Mouse (Mus musculus): ENCODE data around the gene Lmo2.
"Not testable (repeated sequence)": the region's sequence is repeated elsewhere in the genome, so short reads cannot be mapped to it uniquely, and the experiment has no call there.

Lmo2 gene

DNA sequence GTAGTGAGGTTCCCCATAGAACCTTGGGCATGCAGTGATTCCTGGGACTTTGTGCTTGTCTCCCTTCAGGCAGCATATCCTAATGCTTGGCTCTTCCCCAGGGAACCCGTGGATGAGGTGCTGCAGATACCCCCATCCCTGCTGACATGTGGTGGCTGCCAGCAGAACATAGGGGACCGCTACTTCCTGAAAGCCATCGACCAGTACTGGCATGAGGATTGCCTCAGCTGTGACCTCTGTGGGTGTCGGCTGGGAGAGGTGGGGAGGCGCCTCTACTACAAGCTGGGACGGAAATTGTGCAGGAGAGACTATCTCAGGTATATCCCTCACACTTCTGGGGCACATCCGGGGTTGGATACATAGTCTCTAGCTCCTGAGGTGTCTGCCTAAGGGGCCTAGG lies 18.1 kb downstream of the Lmo2 start:
- in situ Hi-C loops (cut with MboI; ENCODE audit: unreplicated experiment in 2 of 2): loop anchor here in 1 of 2 experiments (25.0 kb wide), 1 partner anchor 264 kb away; no protein-coding TSS in a partner anchor

DNA sequence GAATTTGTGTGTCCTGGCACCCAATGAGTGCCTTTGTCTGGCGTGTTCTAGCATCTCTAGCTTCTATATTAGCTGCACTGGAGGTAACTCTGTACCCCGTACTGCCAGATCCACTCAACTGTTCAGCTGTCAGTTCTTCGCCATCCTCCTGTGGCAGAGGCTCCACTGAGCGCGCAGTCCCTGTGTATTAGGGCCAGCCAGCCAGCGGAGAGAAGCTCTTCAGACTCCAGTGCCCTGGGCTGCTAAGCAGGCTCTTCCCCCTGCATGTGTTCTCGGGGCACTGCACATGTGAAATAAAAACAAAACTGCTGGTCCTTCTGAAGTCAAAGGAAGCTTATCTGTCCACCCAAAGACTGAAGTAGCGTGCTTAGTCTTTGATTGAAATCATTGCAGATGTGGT lies 19.4 kb downstream of the Lmo2 start:
- in situ Hi-C loops (cut with MboI; ENCODE audit: unreplicated experiment in 2 of 2): loop anchor here in 1 of 2 experiments (25.0 kb wide), 1 partner anchor 265 kb away; no protein-coding TSS in a partner anchor

DNA sequence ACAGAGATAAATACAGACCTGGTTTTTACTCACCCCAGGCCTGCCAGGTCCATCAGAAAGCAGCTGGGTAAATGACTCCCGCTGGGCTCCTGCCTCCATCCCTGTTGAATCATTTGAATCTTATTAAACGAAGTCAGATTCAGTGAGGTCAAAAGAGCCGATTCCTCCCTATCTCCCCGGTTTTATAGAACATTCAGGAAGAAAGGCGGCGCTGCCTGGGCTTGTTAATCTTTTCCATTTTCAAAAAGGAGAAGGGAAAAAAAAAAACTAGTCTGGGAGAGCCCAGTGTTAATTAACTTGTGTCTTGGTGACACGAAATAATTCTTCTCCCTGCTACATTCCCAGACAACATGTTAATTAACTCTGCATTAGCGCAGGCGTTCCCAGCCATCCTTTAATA lies 19.9 kb downstream of the Lmo2 start:
- in situ Hi-C loops (cut with MboI; ENCODE audit: unreplicated experiment in 2 of 2): loop anchor here in 1 of 2 experiments (25.0 kb wide), 1 partner anchor 265 kb away; no protein-coding TSS in a partner anchor

DNA sequence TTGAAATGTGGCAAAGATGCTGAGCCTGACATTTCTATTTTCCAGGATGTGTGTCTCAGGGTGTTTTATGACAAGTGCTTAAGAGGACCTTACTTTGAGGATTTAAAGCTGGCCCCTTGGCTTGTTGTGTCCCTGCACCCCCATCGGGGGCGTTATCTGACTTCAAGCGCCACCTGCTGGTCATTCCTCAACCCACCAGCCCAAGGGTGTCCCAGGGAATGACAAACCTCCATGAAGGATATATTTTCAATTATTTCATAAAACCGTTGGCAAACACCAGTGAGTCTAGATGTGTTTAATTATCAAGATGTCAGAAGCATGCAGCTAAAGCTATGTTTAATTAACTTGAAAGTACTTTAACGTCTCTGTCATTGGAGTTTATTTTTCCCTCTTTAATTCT lies 24.5 kb downstream of the Lmo2 start:
- in situ Hi-C loops (cut with MboI; ENCODE audit: unreplicated experiment in 2 of 2): loop anchor here (5.0 to 25.0 kb wide), 4 partner anchors 110 to 530 kb away; no protein-coding TSS in a partner anchor

DNA sequence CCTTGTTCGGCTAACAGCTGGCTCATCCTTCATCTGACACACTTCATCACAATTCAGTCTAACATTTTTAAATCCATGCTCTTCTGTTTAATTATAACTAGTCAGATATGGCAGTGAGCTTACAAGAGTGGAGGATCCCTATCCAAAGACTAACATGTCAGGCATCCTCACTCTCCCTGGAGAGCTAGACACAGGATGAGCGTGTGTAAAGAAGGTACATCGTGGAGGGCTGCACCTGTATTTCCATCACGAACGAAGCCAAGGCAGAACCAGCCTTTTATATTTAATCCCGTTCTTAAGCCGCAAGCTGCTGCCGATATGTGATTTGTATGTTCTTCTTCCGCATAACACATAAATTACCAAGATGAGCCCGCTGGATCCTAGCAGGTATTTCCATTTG lies 25.4 kb downstream of the Lmo2 start:
- in situ Hi-C loops (cut with MboI; ENCODE audit: unreplicated experiment in 2 of 2): loop anchor here (5.0 to 25.0 kb wide), 4 partner anchors 111 to 531 kb away; no protein-coding TSS in a partner anchor

DNA sequence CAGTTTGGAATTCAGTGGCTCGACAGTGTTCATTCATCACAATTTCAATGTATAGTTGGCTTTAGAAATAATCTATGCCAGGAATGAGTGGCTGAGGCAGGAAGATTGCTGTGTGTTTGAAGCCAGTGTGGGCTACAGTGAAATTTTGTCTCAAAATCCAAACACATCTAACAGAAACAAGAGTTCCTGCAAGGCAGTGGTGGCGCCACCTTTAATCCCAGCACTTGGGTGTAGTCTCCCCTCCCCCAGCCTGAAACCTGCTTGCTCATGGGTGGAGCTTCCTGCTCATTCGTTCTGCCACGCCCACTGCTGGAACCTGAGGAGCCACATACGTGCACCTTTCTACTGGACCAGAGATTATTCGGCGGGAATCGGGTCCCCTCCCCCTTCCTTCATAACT lies 29.8 kb downstream of the Lmo2 start:
- in situ Hi-C loops (cut with MboI; ENCODE audit: unreplicated experiment in 2 of 2): loop anchor here in 1 of 2 experiments (25.0 kb wide), 1 partner anchor 275 kb away; no protein-coding TSS in a partner anchor

DNA sequence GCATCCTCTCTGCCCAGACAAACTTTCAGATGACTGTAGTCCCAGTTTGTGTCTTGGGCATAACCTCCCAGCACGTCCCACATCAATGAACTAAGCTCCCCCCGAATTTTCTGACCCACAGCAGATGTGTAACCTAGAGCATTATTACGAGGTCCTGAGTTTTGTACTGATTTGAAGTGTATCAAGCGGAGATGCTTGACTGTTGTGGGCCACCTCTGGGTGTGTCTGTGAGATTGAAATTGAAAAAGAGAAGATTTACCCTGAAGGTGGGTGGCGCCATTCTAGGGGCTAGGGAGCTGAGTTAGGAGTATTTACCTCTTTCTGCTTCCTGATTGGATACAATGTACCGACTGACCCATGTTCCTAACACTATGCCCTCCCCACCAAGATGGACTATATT lies 31.9 kb downstream of the Lmo2 start:
- in situ Hi-C loops (cut with MboI; ENCODE audit: unreplicated experiment in 2 of 2): loop anchor here (10.0 to 25.0 kb wide), 3 partner anchors 245 to 545 kb away; no protein-coding TSS in a partner anchor

DNA sequence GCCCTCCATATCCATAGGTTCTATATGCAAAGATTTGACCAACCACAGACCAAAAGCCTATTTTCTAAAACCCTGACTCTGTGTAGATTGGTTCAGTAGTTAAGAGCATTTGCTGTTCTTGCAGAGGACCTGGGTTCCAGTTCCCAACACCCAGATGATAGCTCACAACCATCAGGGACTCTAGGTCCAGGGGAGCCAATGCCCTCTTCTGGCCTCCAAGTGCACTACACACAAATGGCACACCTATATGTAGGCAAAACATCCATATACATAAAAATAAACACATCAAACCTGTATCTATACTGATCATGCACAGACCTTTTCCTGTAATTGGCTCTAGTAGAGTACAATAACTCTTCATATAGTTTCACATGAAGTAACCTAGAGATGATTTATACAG lies 33.5 kb downstream of the Lmo2 start:
- in situ Hi-C loops (cut with MboI; ENCODE audit: unreplicated experiment in 2 of 2): loop anchor here (10.0 to 25.0 kb wide), 3 partner anchors 247 to 547 kb away; no protein-coding TSS in a partner anchor

DNA sequence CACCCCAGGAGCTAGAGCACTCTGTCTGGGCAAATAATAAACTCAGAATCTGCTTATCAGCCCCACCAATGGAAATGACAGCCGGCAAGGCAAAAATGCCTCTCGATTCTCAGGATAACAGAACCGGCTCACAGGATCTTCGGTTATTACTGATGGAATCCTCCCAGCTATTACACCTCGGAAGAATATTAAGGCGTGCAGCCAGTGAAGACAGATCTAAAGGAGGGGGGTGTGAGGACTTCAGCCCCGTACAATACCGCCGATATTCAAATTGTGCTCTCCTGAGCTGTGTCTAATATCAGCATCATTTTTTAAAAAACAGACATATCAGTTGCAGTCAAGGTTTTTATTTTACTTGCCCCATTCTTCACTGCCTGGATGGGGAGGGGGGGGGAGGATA lies 34.4 kb downstream of the Lmo2 start:
- in situ Hi-C loops (cut with MboI; ENCODE audit: unreplicated experiment in 2 of 2): loop anchor here (10.0 to 25.0 kb wide), 3 partner anchors 247 to 547 kb away; no protein-coding TSS in a partner anchor

DNA sequence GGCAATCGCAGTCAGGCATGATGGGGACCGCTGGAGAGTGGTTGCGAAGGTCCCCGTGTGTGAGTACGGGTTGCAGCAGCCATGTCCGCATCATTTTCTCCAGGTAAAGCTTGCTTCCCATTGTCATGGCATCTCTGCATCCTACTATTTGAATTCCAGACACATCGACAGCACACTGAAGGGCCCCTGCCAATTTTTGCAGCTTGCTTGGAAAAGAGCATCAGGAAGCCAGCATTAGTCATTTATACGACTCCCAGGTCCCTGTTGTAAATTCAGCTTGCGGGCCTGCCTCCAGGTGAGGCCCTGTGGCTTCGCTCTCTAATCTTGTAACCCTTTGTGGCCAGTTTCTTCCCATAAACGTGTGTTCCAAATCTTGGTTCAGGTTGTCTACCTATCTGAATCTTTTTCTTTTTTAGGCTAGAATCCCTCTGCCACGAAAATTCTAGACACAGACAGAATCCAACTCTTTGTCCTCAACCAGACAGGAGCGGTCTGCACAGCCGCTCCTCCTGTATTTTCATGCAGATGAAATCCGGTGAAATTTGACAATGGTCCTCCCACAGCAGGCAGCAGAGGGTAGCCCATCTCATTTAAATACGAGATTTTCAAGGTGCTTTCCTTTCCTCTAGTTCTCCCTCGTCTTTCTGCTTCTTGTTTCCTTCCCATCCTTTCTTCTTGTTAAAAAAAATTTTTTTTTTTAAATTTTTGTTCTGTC lies 35.0 kb downstream of the Lmo2 start:
- in situ Hi-C loops (cut with MboI; ENCODE audit: unreplicated experiment in 2 of 2): loop anchor here (10.0 to 25.0 kb wide), 3 partner anchors 248 to 548 kb away; no protein-coding TSS in a partner anchor

DNA sequence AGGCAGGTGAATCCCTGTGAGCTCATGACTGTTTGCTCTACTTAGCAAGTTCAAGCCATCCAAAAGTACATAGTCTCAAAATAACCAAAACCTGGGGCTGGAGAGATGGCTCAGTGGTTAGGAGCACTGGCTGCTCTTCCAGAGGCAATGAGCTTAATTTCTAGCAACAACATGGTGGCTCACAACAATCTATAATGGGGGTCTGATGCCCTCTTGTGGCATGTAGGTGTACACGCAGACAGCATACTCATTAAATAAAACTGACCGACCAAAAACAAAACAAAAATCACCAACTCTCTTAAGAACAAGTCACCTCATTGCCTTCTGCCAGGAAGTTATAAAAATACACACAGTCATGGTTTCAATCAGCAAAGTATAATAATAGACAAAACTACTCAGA lies 43.3 kb downstream of the Lmo2 start:
- in situ Hi-C loops (cut with MboI; ENCODE audit: unreplicated experiment in 2 of 2): no loop called here

DNA sequence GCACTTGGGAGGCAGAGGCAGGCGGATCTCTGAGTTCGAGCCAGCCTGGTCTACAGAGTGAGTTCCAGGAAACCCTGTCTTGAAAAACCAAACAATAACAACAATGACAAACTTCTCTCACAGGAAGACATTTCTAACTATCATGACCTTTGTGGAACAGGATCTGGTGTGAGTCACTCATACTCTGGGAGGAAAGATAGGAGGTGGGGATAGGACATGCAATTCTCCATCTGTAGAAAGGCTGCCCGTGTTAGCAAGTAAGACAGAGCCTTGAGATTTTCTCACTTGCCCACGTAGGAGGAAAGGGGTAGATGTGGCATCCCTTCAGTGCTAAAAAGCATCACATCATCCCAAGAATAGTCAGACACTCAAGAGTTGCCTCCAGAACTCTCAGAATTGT lies 44.1 kb downstream of the Lmo2 start:
- in situ Hi-C loops (cut with MboI; ENCODE audit: unreplicated experiment in 2 of 2): no loop called here

DNA sequence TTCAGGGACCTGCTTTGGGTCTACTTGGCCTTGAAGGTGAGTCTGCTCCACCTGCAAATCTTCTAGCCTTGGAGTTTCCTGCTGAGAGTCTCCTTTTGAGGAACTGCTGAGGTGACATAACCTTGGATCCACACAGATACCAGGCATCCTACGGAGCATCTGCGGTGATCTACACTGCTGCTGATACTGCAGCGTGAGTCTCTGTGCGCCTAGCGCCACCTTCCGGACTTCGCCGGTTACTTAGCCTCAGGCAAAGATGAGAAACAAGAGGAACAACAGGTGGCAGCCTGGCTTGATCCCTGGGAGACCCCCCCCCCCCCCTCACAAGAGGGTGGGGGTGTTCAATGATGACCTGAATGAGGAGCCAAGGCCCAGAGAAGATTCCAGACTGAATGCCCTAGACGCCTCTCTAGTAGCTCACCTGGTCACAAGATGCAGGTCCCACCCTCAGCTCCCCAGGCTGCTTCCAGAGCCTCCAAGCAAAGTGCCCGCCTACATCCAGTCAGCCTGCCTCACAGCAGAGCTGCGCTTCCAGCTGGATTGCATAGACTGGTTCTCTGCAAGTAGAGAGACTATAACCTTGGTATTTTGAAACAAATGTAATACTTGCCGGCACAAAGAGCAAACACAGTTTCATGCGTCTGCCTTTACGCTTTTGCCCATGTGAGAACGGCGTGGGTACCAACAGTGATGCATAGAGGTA lies 45.1 kb downstream of the Lmo2 start:
- in situ Hi-C loops (cut with MboI; ENCODE audit: unreplicated experiment in 2 of 2): no loop called here

DNA sequence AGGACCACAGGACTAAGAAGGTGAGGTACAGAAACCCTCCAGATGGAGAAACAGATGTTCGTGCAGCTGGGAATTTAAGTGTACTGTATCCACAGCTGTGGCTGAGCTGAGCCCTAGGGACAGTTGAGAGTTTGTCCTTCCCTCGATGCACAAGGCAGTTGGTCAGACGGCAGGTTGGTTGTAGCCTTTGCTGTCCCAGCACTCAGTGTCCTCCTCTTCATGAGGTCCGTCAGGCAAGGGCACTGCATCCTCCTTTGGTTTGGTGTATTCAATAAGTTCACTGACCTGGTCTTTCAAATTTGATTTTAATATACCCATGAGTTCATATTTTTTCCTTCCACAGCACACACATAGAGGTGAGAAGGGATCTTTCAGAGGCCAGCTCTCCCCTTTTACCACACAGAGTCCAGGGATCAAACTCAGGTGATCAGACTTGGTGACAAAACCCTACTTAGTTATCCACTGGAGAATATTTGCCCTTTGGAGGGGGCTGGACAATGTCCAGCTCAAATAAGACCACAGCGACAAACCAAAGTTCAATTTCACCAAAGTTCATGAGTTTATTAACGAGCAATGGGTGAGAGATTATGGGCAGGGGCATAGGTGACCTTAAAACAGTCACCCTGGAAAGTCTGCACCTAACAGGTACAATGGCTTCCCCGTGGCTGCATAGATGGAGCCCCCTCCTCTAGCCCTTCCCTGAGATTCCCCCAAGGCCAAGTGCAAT lies 50.2 kb downstream of the Lmo2 start:
- in situ Hi-C loops (cut with MboI; ENCODE audit: unreplicated experiment in 2 of 2): no loop called here

DNA sequence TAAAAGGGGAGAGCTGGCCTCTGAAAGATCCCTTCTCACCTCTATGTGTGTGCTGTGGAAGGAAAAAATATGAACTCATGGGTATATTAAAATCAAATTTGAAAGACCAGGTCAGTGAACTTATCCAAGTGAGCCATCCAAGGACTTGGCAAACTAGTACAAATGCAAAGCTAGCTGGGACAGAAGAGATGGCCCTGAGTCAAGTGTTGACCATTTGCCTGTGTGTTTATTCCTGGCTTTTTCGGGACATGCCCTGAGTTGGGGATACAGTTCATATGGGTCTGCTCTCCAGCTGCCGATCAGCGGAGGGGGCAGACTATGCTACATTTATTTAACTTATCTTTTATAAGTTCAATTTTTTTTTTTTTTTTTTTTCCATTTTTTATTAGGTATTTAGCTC lies 51.1 kb downstream of the Lmo2 start:
- in situ Hi-C loops (cut with MboI; ENCODE audit: unreplicated experiment in 2 of 2): not testable (repeated sequence)

DNA sequence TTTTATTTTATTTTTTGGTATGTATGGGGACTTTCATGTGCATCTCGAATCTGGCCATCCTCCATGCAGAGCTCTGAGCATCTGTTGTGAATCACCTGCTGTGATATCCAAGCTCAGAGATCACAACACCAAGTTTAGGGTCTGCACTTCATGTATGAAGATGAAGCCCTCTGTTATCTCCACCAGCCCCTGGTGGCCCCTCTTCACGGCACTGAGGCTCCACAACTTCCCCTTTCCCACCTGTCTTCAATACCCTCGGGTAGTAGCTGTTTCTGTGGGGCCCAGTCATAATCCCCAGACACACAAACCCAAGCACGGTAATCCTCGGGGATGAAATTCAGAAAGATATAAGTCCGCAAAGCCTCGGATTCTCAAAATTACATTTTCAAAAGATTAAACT lies 65.3 kb downstream of the Lmo2 start:
- in situ Hi-C loops (cut with MboI; ENCODE audit: unreplicated experiment in 2 of 2): no loop called here

DNA sequence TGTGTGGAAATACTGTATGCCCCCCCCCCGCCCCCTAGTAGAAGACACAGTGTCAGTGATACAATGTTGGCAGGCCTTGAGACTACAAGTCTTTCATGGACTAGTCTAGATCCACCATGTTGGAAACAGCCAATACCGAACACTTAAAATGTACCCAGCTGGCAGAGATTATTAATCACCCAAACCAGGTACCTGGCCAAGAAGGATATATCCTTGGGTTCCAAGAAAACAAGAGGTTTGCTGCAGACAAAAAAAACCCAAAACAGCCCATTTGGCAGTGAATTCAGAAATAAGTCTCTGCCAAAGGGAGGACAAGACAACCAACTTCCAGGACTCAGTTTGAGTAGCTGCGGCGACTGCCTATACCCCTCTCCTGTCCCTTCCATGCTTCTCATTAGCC lies 66.9 kb downstream of the Lmo2 start:
- in situ Hi-C loops (cut with MboI; ENCODE audit: unreplicated experiment in 2 of 2): loop anchor here in 1 of 2 experiments (25.0 kb wide), 1 partner anchor 563 kb away; the partner anchor contains the start of gene Cstf3

DNA sequence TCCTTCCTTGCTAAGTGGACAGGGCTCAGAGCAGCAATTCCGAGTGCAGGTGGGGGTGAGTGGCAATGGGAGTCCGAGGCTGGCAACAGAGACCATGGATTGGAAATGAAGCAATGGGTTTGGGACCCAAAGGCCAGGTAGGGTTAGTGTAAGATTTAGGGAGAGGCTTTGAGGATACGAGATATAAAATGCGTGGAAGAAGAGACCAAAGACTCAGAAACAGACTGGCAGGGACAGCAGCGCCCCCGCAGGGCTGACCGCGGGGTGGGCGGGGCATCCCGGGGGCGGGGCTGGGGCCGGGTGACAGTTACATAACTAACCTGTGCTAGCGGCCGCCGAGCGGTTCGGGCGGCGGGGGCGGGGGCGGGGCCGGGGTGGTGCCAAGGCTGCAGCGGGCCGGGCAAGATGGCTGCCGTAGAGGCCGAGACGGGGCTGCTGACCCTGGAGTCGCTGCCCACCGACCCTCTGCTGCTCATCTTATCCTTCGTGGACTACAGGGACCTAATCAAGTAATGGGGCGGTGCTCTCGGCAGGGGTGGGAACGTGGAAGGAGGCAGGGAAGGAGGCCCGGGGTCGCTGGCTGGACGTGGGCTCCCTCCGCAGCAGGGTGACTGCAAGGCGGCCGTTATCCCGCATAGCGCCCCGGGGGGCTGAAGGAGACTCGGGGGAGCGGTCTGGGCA lies 69.8 kb downstream of the Lmo2 start, which contains the start of gene Fbxo3:
Gene Fbxo3 (plus strand): TSS at position 264 of the 681 bp plus-strand sequence.
- in situ Hi-C loops (cut with MboI; ENCODE audit: unreplicated experiment in 2 of 2): loop anchor here in 1 of 2 experiments (25.0 kb wide), 1 partner anchor 560 kb away; the partner anchor contains the start of gene Cstf3

DNA sequence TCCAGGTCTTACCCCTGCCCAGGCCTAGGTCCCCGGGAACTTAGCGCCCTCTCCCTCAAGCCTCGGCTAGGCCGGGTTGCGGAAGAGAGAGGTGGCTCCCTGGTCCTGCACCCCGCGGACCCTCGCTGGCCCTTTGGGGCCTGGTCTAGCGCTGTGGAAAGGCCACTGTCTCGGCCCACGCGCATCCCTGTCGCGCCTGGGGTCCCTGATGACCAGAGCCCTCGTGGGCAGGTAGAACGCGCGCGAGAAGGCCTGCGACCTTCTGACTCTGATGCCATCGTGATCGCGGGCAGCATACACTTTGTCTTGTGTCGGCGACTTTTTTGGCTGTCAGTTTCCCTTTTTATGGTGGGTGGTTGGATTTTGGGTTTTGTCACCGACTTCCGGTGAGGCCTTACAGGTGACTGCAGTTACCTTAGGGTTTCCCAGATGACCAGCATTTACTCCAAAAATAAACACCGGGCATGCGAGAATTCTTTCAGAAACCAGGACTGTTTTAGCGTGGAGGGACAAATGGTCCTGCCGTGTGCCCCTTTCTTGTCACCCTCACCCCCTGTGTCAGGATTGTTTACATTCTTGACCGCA lies 70.4 kb downstream of the Lmo2 start, which contains the start of gene 4931422A03Rik:
Gene 4931422A03Rik (minus strand): TSS at position 223 of the 585 bp plus-strand sequence.
- in situ Hi-C loops (cut with MboI; ENCODE audit: unreplicated experiment in 2 of 2): loop anchor here in 1 of 2 experiments (25.0 kb wide), 1 partner anchor 559 kb away; the partner anchor contains the start of gene Cstf3

Data from v-Abl transformed pro-B cells (cell line).